Mouse (Mus musculus): ENCODE results near the gene Tex12. TPM values are rescaled to one million over a fixed set of nuclear protein-coding genes. Genes with fewer than 3 reads are reported as not detected.

Tex12 gene
- 0.19 and 0.20 TPM in 2 replicates for polyA plus RNA-seq (2016; fragmentation: Nextera tagmentation; extraction: Ambion mirVana)

DNA sequence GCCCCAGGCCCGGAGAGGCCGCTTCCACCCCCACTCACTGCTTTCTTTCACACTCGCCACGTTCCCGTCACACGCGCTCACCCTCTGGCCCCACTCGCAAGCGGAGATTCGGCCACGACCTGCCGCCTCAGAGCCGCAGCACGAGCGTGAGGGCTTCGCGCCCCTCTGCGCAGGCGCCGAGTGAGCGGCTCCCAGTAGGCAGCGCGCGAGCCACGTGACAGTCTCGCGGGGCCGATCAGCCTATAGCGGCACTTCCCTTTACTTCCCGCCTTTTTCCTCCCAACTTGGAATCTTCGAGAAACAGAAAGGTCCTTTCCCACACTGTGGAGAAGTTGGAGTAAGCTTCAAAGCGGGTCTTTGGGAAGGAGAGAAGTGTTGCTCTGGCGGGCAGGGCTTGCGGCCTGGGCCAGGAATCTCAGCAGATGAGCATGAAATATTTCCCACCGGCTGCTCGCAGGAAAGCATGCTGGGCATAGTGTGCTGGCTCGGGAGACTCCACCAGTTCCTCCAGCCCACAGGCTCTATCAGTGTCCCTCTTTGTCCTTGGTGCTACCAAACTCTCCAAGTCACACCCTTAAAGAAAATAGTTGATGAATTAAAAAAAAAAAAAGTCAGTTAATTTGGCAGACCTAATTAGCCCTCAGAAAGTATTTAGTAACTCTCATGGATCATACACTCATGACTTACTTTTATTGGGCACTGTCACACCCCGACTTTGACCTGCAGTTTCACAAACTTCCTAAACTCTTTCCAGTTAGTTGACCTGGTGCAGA is at the start of gene Tex12:
Gene Tex12 (minus strand): TSS at position 181 of the 773 bp plus-strand sequence.
- H3K27ac ChIP-seq, result no peak within 1 kb of the TSS
- H3K9ac ChIP-seq, result no peak within 1 kb of the TSS
- H3K4me2 ChIP-seq (replicated peaks), result no peak within 1 kb of the TSS
- 88% methylated on average over 38 of the region's 38 CpGs for WGBS
- H3K36me3 ChIP-seq, result no peaks in the 10 kb centered on the region
- H3K4me1 ChIP-seq, result no peaks in the 10 kb centered on the region
- no peak within 1 kb of the TSS for H3K4me3 ChIP-seq
- no peak for ATAC-seq (ENCODE audit: low FRiP score, low read depth)
- H3K9me3 ChIP-seq, result no peaks in the 10 kb centered on the region
- no peaks in the 10 kb centered on the region for H3K27me3 ChIP-seq (replicated peaks)

DNA sequence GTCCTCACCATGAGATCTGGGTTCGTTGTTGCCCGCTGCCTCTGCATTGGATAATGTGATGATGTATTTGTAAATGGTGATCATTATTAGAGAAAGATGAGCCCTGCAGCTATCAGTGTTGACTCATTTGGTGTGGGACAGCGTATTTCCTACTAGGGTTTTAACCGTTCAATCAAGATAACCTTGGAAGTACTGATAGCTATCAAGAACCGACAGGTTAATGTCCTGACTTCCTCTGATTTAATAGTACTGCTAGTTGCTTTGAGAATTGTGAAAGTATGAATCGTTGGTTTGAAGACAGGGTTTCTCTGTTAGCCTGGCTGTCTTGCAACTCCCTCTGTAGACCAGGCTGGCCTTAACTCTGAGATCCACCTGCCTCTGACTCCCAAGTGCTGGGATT is 43.2 kb upstream of the Tex12 start:
- peak overlapping the region; percentile 63 for H3K4me3 ChIP-seq
- peak overlapping the region; percentile 84 for H3K9ac ChIP-seq
- no peak for ATAC-seq (ENCODE audit: low FRiP score, low read depth)
- H3K36me3 ChIP-seq, result peaks cover 29% of the 10 kb centered on the region
- H3K9me3 ChIP-seq, result no peaks in the 10 kb centered on the region
- peaks cover 24% of the 10 kb centered on the region for H3K4me1 ChIP-seq
- peak overlapping the region; percentile 84 for H3K4me2 ChIP-seq (replicated peaks)
- H3K27me3 ChIP-seq (replicated peaks), result no peaks in the 10 kb centered on the region
- 3% methylated on average over 6 of the region's 6 CpGs for WGBS
- peak overlapping the region; percentile 84 for H3K27ac ChIP-seq

DNA sequence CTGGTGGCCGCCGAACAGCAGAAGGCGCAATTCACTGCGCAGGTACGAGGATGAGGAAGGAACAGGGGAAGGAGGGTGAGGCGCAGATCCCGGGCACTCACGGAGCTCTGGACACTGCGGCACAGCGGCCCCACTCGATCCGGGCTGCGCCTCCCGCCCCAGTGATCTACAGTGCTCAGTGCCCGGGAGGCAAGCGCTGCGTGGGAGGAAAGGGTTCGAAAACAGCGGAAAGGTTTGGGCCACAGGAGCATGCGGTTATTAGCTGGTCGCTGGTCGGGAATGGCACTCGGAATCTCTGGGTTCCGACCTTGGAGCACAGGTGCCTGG is 42.8 kb upstream of the Tex12 start:
- peak; percentile 91 for ATAC-seq (ENCODE audit: low FRiP score, low read depth)
- WGBS, result 0% methylated on average over 24 of the region's 24 CpGs
- no peaks in the 10 kb centered on the region for H3K27me3 ChIP-seq (replicated peaks)
- H3K27ac ChIP-seq, result peak overlapping the region; percentile 84
- H3K36me3 ChIP-seq, result peaks cover 30% of the 10 kb centered on the region
- H3K4me1 ChIP-seq, result peaks cover 24% of the 10 kb centered on the region
- no peaks in the 10 kb centered on the region for H3K9me3 ChIP-seq
- H3K9ac ChIP-seq, result peak overlapping the region; percentile 84
- H3K4me2 ChIP-seq (replicated peaks), result peak overlapping the region; percentile 84
- peak overlapping the region; percentile 63 for H3K4me3 ChIP-seq

DNA sequence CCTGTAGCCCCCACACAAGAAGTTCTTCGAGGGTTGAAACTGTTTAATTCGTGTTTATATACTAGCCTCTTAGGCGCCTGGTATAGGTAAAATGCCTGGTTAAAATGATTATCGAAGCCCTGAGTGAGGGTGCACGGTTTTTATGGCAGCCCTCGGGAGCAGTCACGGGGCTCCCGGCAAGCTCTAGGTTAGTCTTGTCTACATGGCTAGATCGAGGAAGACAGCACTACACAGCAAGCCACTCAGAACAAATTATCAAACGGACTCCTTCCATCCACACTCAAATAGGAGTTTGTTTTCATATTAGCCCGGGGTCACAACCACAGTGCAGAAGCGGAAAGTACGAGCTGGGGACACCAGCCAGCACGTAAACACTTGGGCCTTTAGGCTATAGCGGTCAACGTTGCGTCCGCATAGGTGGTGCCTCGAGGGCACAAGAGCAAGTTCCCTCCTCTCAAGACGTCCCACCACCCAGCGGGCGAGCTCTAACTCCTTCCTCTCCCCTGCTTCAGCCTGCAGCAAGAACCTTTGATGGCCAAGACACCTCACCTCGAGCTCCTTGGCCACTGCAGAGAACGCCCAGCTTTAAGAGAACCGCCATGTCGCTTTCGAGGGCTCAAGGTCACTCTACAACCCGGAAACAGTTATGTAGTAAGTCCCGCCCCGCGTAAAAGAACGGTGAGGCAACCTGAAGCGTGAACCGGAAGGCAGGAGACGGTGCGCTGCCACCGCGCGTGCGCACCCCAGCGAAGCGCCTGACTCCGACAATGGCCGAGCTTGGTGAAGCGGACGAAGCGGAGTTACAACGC is 42.3 kb upstream of the Tex12 start, which contains the start of the genes Sdhd and Timm8b:
Gene Sdhd (minus strand): TSS at position 624 of the 809 bp plus-strand sequence.
Gene Timm8b (plus strand): TSS at position 722 of the 809 bp plus-strand sequence.
- Histone ChIP-seq H3K4me1 (peaks cover 24% of the 10 kb centered on the region), H3K4me3 (peak within 1 kb of the TSS; percentile 63), H3K27me3 (replicated peaks) (no peaks in the 10 kb centered on the region), H3K4me2 (replicated peaks) (peak within 1 kb of the TSS; percentile 84), H3K36me3 (peaks cover 31% of the 10 kb centered on the region), H3K27ac (peak within 1 kb of the TSS; percentile 84), H3K9me3 (no peaks in the 10 kb centered on the region), H3K9ac (peak within 1 kb of the TSS; percentile 84)
- peak; percentile 95 for ATAC-seq (ENCODE audit: low FRiP score, low read depth)
- 1% methylated on average over 48 of the region's 48 CpGs for WGBS

DNA sequence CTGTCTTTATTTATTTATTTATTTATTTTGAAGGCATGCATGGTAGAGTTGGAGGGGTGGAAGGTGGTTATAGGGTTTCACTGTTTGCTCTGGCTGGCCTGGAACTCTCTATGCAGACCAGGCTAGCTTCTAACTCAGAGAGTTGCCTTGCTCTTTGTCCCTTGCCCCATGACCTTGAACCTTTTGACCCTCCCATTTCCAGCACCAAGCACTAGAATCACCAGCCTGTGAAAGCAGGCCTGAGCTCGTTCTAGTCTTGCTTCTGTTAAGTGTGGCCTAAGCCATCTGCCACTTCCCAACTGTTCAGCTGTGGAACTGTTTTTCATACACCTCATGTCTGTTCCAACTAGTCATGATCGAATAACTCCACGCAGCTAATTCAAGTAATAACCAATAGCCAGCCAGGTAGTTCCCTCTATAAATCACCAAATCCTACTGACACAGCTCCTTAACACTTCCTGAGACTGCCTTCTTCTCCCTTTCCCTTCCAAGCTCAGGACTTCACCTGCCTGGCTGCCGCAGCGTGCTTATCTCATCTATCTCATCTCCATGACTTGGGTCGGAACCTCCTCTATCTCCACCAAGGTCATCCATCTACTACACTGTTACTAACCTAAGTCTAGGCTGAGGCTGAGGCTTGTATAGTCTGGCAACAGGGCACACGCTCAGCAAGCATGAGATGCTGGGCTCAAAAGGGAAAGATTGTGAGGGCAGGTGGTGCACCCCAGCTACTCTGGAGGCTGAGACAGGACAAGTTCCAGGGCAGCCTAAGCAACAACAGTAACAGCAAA is 41.1 kb upstream of the Tex12 start:
- WGBS, result 91% methylated on average over 7 of the region's 7 CpGs
- peak overlapping the region; percentile 84; the same call in 1 of the 2 replicates for H3K9ac ChIP-seq
- peaks cover 33% of the 10 kb centered on the region for H3K36me3 ChIP-seq
- no peaks in the 10 kb centered on the region for H3K27me3 ChIP-seq (replicated peaks)
- H3K4me2 ChIP-seq (replicated peaks), result peak overlapping the region; percentile 84
- no peak for ATAC-seq (ENCODE audit: low FRiP score, low read depth)
- no peaks in the 10 kb centered on the region for H3K9me3 ChIP-seq
- H3K4me1 ChIP-seq, result peaks cover 24% of the 10 kb centered on the region
- peak overlapping the region; percentile 63; the same call in 1 of the 2 replicates for H3K4me3 ChIP-seq
- H3K27ac ChIP-seq, result no peak overlapping the region

DNA sequence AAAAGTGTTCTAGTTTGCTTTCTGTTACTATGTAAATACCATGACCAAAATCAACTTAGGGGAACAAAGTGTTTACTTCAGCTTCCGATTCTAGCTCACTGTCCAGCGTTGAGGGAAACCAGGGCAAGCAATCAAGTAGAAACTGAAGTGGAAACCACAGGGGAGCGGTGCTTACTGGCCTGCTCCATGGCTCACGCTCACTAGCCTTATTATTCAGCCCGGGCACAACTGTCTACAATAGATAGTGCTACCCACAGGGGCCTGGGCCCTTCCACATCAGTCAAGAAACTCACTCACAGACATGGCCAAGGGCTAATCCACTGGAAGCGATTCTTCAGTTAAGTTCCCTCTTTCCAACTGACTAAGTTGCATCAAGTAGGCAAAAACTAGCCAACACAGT is 40.4 kb upstream of the Tex12 start:
- no peak for ATAC-seq (ENCODE audit: low FRiP score, low read depth)
- H3K9me3 ChIP-seq, result no peaks in the 10 kb centered on the region
- no peaks in the 10 kb centered on the region for H3K27me3 ChIP-seq (replicated peaks)
- WGBS, result 91% methylated on average over 6 of the region's 6 CpGs
- peaks cover 24% of the 10 kb centered on the region for H3K4me1 ChIP-seq
- no peak overlapping the region for H3K4me3 ChIP-seq
- H3K36me3 ChIP-seq, result peaks cover 35% of the 10 kb centered on the region
- H3K9ac ChIP-seq, result no peak overlapping the region
- H3K4me2 ChIP-seq (replicated peaks), result no peak overlapping the region
- no peak overlapping the region for H3K27ac ChIP-seq

DNA sequence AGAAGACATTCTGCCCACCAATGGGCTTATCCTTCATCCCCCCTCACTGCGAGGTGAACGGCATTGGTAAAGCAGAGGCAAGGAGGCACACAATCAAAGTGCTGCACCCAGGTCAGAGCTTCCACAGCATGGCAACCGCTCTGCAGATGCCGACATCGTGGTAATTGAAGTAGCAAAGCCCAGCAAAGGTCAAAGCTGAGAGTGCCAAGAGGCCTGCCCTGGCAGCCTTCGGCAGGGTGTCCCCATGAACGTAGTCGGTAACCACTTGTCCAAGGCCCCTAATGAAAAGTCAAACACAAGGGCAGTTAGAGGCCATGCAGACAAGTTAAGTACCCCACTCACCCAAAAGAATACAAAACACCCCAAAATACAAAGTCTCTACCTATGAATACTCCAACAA is 35.8 kb upstream of the Tex12 start:
- Histone ChIP-seq H3K4me3 (no peak overlapping the region), H3K4me1 (peaks cover 4% of the 10 kb centered on the region), H3K9me3 (no peaks in the 10 kb centered on the region), H3K27me3 (replicated peaks) (no peaks in the 10 kb centered on the region), H3K36me3 (peaks cover 50% of the 10 kb centered on the region), H3K9ac (no peak overlapping the region), H3K4me2 (replicated peaks) (no peak overlapping the region), H3K27ac (no peak overlapping the region)
- no peak for ATAC-seq (ENCODE audit: low FRiP score, low read depth)
- 94% methylated on average over 8 of the region's 8 CpGs for WGBS

DNA sequence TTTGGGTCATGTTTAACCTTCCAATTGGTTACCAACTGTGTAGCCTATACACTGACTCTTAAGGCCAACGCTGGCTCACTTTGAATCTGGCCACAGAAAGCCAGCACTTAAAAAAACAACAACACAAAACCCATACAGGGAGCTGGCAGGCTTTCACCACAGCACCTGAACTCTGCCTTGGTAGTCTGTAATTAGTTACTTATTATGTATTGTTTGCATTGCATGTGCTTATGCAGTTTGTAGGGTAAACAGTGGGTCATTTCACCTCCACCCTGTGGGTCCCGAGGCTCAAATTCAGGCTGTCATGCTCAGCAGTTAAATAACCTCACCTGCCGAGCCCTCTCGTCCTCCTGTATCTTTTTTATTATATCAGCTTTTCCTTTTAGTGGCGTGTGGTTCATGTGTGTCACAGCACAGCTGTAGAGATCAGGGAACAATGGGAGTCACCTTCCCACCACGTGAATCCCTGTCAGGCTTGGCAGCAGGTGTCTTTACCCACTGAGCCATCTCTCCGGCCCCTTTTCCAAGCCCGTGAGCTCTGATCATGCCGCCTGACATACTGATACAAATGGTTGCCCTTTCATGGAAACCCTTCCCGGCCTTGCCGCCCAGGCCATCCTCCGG is 33.8 kb upstream of the Tex12 start:
- Histone ChIP-seq H3K4me2 (replicated peaks) (no peak overlapping the region), H3K4me3 (no peak overlapping the region), H3K9ac (no peak overlapping the region), H3K27me3 (replicated peaks) (no peaks in the 10 kb centered on the region), H3K27ac (no peak overlapping the region), H3K4me1 (no peaks in the 10 kb centered on the region), H3K9me3 (no peaks in the 10 kb centered on the region), H3K36me3 (peaks cover 46% of the 10 kb centered on the region)
- ATAC-seq (ENCODE audit: low FRiP score, low read depth), result no peak
- 78% methylated on average over 12 of the region's 12 CpGs for WGBS

DNA sequence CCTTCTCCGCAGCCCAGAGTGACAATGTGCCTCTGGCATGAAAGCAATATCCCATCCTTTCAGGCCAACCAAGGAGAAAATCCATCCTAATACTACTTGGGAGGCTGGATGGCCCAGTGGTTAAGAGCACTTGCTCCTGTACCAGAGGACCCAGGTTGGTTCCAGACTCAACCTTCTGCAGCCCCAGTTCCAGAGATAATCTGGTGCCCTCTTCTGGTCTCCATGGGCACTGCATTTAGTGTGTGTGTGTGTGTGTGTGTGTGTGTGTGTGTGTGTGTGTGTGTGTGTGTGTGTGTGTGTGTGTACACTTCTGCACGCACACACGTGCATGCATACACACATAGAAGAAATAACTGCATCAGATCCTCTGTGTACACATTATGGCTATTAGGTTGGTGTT is 32.4 kb upstream of the Tex12 start:
- H3K4me2 ChIP-seq (replicated peaks), result no peak overlapping the region
- no peak for ATAC-seq (ENCODE audit: low FRiP score, low read depth)
- WGBS, result 84% methylated on average over 3 of the region's 3 CpGs

DNA sequence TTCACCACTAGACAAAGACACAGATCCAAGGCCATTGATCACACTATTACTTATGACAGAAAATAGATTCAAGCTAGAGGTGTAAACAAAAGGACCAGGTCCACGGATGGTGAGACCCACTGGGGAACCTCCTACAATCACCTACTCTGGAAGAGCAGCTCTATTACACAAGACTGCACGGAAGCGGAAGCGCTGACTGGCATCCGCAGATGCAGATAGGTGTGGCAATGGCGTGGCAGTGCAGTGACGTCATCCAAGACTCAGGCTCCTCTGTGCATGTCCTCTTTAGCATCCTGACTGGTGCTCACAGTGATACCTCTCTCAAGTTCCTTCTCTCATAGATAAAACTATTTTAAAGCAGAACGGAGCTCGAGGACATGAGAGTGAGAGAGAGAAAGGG is 31.8 kb upstream of the Tex12 start:
- Histone ChIP-seq H3K9me3 (no peaks in the 10 kb centered on the region), H3K36me3 (peaks cover 30% of the 10 kb centered on the region), H3K4me1 (no peaks in the 10 kb centered on the region), H3K4me2 (replicated peaks) (no peak overlapping the region), H3K4me3 (no peak overlapping the region), H3K27ac (no peak overlapping the region), H3K27me3 (replicated peaks) (no peaks in the 10 kb centered on the region), H3K9ac (no peak overlapping the region)
- 89% methylated on average over 9 of the region's 9 CpGs for WGBS
- no peak for ATAC-seq (ENCODE audit: low FRiP score, low read depth)

More for the DNA sequence above, 32.4 kb upstream of the Tex12 start:
- Histone ChIP-seq H3K4me1 (no peaks in the 10 kb centered on the region), H3K9me3 (no peaks in the 10 kb centered on the region), H3K27me3 (replicated peaks) (no peaks in the 10 kb centered on the region), H3K4me3 (no peak overlapping the region), H3K27ac (no peak overlapping the region), H3K36me3 (peaks cover 36% of the 10 kb centered on the region), H3K9ac (no peak overlapping the region)

DNA sequence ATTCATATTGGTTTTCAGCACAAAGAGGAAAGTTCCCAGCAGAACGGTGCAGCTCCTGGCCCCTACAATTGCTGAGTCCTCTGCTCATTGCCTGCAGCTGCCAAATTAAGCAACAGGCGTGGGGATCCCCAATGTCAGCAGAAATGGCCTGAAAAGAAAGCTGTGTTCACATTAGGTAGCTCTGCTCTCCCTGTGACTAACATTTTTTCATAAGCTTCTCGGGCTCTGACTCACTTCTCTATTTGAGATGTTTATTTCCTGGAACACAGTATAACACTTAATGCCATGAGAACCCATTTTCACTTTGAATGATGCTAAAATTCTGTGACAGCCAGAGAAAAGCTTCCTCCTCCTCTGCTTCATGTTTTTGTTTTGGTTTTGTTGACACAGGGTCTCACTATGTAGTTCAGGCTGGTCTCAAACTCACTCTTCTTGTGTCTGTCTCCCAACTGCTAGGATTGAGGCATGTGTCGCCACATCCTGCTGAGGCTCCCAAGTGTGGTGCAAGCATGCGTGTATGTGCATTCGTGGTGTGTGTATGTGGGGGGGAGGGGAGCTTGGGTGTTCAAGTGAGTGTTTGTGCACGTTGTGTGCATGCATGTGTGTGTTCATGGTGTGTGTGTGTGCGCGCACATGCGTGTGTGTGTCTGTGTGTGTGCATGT is 29.9 kb upstream of the Tex12 start:
- H3K9ac ChIP-seq, result no peak overlapping the region
- H3K9me3 ChIP-seq, result no peaks in the 10 kb centered on the region
- whole genome bisulfite sequencing, result 81% methylated on average over 10 of the region's 10 CpGs
- H3K4me1 ChIP-seq, result no peaks in the 10 kb centered on the region
- H3K36me3 ChIP-seq, result peaks cover 12% of the 10 kb centered on the region
- no peak overlapping the region for H3K4me2 ChIP-seq (replicated peaks)
- H3K27ac ChIP-seq, result no peak overlapping the region
- no peak overlapping the region for H3K4me3 ChIP-seq
- no peak for ATAC-seq (ENCODE audit: low FRiP score, low read depth)
- no peaks in the 10 kb centered on the region for H3K27me3 ChIP-seq (replicated peaks)

All from neural tube, embryonic 12.5 days (tissue).